Mouse (Mus musculus) ES-E14 (cell line): ENCODE data around the gene Tmem205. TPM values are rescaled to one million over a fixed set of nuclear protein-coding genes. Genes with fewer than 3 reads are reported as not detected.

ENCODE experiments used
- DNase-seq: peaks from one replicate; pipeline ENCODE4 v3.0.0-alpha.2; 2013; ENCODE audit warnings: low read depth, low spot score
- H3K27ac ChIP-seq: 2 replicates; pipeline ENCODE4 v1.5.1; 2012; ENCODE audit warnings: low read depth, mild to moderate bottlenecking, low read length, moderate library complexity, mixed read lengths; ENCODE audit not compliant: poor library complexity, insufficient read depth, severe bottlenecking
- H3K36me3 ChIP-seq: 2 replicates; pipeline ENCODE4 v1.6.1; 2012; ENCODE audit warnings: mild to moderate bottlenecking, low read length, moderate library complexity, mixed read lengths; ENCODE audit not compliant: control insufficient read depth, poor library complexity, insufficient read depth, severe bottlenecking
- H3K4me1 ChIP-seq, 2 experiments: fragments of 150-350 bp in 1 of 2; sonication (generic) in 1 of 2; 2 replicates each; pipeline ENCODE4 v1.6.1; 2012; ENCODE audit warnings: low read length in 2 of 2, mild to moderate bottlenecking in 1 of 2, mixed read lengths in 1 of 2; ENCODE audit not compliant: control insufficient read depth in 2 of 2, insufficient read depth in 2 of 2, poor library complexity in 1 of 2
- H3K4me3 ChIP-seq, 2 experiments: fragments of 150-350 bp in 1 of 2; sonication (generic) in 1 of 2; 2 replicates each; pipeline ENCODE4 v1.5.1; 2012; ENCODE audit warnings: low read length in 2 of 2, low read depth in 1 of 2, mild to moderate bottlenecking in 1 of 2, mixed read lengths in 1 of 2; ENCODE audit not compliant: insufficient read depth in 1 of 2, poor library complexity in 1 of 2, severe bottlenecking in 1 of 2
- H3K9ac ChIP-seq: 2 replicates; pipeline ENCODE4 v1.6.1; 2012; ENCODE audit warnings: low read depth, mild to moderate bottlenecking, low read length, mixed read lengths; ENCODE audit not compliant: poor library complexity, insufficient read depth, severe bottlenecking
- H3K9me3 ChIP-seq: fragments of 150-350 bp; sonication (generic); 2 replicates; pipeline ENCODE4 v1.6.1; 2012; ENCODE audit warnings: low read depth, mild to moderate bottlenecking, low read length; ENCODE audit not compliant: control insufficient read depth, insufficient read depth
- CHD2 ChIP-seq: IDR thresholded peaks from 2 replicates; pipeline ENCODE4 v1.6.1; 2014; ENCODE audit warnings: mild to moderate bottlenecking, low read depth, low read length, inconsistent platforms
- HCFC1 ChIP-seq: IDR thresholded peaks from 2 replicates; pipeline ENCODE4 v1.6.1; 2012; ENCODE audit warnings: low read length, inconsistent platforms, borderline replicate concordance; ENCODE audit not compliant: insufficient read depth
- MAFK ChIP-seq: IDR thresholded peaks from 2 replicates; pipeline ENCODE4 v1.6.1; 2014; ENCODE audit warnings: mild to moderate bottlenecking, low read depth, low read length, inconsistent platforms; ENCODE audit not compliant: insufficient read depth
- ZC3H11A ChIP-seq: IDR thresholded peaks from 2 replicates; pipeline ENCODE4 v1.6.1; 2012; ENCODE audit warnings: low read depth, mild to moderate bottlenecking, inconsistent platforms, low read length, borderline replicate concordance
- ZNF384 ChIP-seq: IDR thresholded peaks from 2 replicates; pipeline ENCODE4 v1.6.1; 2012; ENCODE audit warnings: low read depth, low read length, inconsistent platforms
- in situ Hi-C, 2 experiments: fragments of 600-800 bp; cut with MboI; formaldehyde crosslinking; loops; one replicate each; pipeline ENCODE4 v1.15.1; 2025; ENCODE audit warnings: low sequenced_read_pairs in 2 of 2, inconsistent platforms in 1 of 2; ENCODE audit not compliant: unreplicated experiment in 2 of 2
- total RNA-seq: library from RNA; depleted of rRNA; stranded (reverse); fragments of 300-350 nt; gene quantifications from 2 replicates; pipeline ENCODE4 v1.2.3, GENCODE M21; 2012

Gene Tmem205
- total RNA-seq, 1 experiment: 38.1 TPM

GRCm38 (mm10) chr9:21960558-21961208, 33.3 kb upstream of the Tmem205 start:
- no peaks in the 10 kb centered on the region for H3K9me3 ChIP-seq
- H3K27ac ChIP-seq: no peak overlapping the region
- TF ChIP-seq MAFK: no peak
- TF ChIP-seq ZC3H11A: no peak
- TF ChIP-seq ZNF384: no peak
- TF ChIP-seq HCFC1: no peak
- no peak for TF ChIP-seq CHD2
- no peak for DNase-seq
- in situ Hi-C loops: no loop called here
- no peaks in the 10 kb centered on the region; the same call in 1 of the 2 replicates for H3K36me3 ChIP-seq
- H3K9ac ChIP-seq: no peak overlapping the region
- peak overlapping the region; percentile 38 to 68; a peak in 3 of 4 replicates for H3K4me3 ChIP-seq
- H3K4me1 ChIP-seq: peaks cover 0 to 9% of the 10 kb centered on the region in 2 experiments; a peak in 2 of 4 replicates

GRCm38 (mm10) chr9:21960135-21960534, 32.8 kb upstream of the Tmem205 start:
- H3K4me1 ChIP-seq: peaks cover 0 to 9% of the 10 kb centered on the region in 2 experiments; a peak in 2 of 4 replicates
- no peaks in the 10 kb centered on the region; the same call in 1 of the 2 replicates for H3K36me3 ChIP-seq
- H3K27ac ChIP-seq: no peak overlapping the region
- no peak overlapping the region for H3K9ac ChIP-seq
- no peaks in the 10 kb centered on the region for H3K9me3 ChIP-seq
- peak overlapping the region in 1 of 2 experiments; percentile 38; a peak in 2 of 4 replicates for H3K4me3 ChIP-seq
- TF ChIP-seq ZNF384: no peak
- TF ChIP-seq HCFC1: no peak
- no peak for TF ChIP-seq ZC3H11A
- TF ChIP-seq CHD2: no peak
- TF ChIP-seq MAFK: no peak
- in situ Hi-C loops: no loop called here
- no peak for DNase-seq

GRCm38 (mm10) chr9:21959244-21959643, 31.9 kb upstream of the Tmem205 start:
- DNase-seq: no peak
- in situ Hi-C loops: no loop called here
- no peak overlapping the region for H3K9ac ChIP-seq
- H3K27ac ChIP-seq: no peak overlapping the region
- H3K36me3 ChIP-seq: no peaks in the 10 kb centered on the region; the same call in 1 of the 2 replicates
- peaks cover 0 to 9% of the 10 kb centered on the region in 2 experiments; a peak in 2 of 4 replicates for H3K4me1 ChIP-seq
- H3K9me3 ChIP-seq: no peaks in the 10 kb centered on the region
- no peak for TF ChIP-seq MAFK
- TF ChIP-seq ZC3H11A: no peak
- TF ChIP-seq HCFC1: no peak
- no peak for TF ChIP-seq ZNF384
- TF ChIP-seq CHD2: no peak
- H3K4me3 ChIP-seq: no peak overlapping the region

DNA sequence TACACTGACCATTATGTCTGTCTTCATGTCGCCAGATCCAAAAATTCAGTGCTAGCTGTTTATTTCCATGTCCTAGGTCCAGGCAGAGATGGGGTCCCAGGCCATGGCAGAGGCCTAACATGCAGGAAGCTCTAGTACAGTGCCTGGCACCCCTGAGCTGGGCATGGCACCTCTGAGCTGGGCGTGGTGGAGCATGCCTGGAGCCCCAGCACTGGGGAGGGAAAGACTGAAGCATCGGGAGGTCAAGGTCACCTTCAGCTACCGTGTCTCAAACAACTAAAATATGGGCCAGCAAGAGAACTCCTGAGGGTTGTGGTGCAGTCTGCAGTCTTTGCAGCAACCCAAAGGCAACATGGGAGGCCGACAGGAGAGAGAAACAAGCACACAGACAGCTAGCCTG, 31.0 kb upstream of the Tmem205 start:
- DNase-seq: no peak
- peaks cover 0 to 9% of the 10 kb centered on the region in 2 experiments; a peak in 2 of 4 replicates for H3K4me1 ChIP-seq
- no peaks in the 10 kb centered on the region; the same call in 1 of the 2 replicates for H3K36me3 ChIP-seq
- TF ChIP-seq MAFK: no peak
- no peak for TF ChIP-seq HCFC1
- no peak for TF ChIP-seq ZC3H11A
- TF ChIP-seq CHD2: no peak
- no peak for TF ChIP-seq ZNF384
- no peak overlapping the region for H3K4me3 ChIP-seq
- H3K27ac ChIP-seq: no peak overlapping the region
- in situ Hi-C loops: no loop called here
- no peak overlapping the region for H3K9ac ChIP-seq
- H3K9me3 ChIP-seq: no peaks in the 10 kb centered on the region
